Mouse (Mus musculus) midbrain, embryonic 10.5 days (tissue): ENCODE results near the gene 4930556J24Rik. TPM values are rescaled to one million over a fixed set of nuclear protein-coding genes. Genes with fewer than 3 reads are reported as not detected.
"Not testable (repeated sequence)": the region's sequence is repeated elsewhere in the genome, so short reads cannot be mapped to it uniquely, and the experiment has no call there.

ENCODE experiments used
- DNase-seq: peaks from one replicate; pipeline ENCODE4 v3.0.0-alpha.2; 2017; ENCODE audit warnings: low spot score
- H3K27ac ChIP-seq: fragments of 300-500 bp; sonication (generic); replicated peaks from 2 replicates; pipeline ENCODE4 v1.5.1; 2016; ENCODE audit warnings: mild to moderate bottlenecking
- H3K27me3 ChIP-seq: fragments of 300-500 bp; sonication (generic); 2 replicates; pipeline ENCODE4 v1.6.1; 2016; ENCODE audit warnings: low read depth, mild to moderate bottlenecking; ENCODE audit not compliant: poor library complexity, severe bottlenecking
- H3K36me3 ChIP-seq: fragments of 300-500 bp; sonication (generic); 2 replicates; pipeline ENCODE4 v1.6.1; 2016; ENCODE audit warnings: mild to moderate bottlenecking, moderate library complexity
- H3K4me1 ChIP-seq: fragments of 300-500 bp; sonication (generic); 2 replicates; pipeline ENCODE4 v1.6.1; 2016
- H3K4me3 ChIP-seq: fragments of 300-500 bp; sonication (generic); 2 replicates; pipeline ENCODE4 v1.5.1; 2016; ENCODE audit warnings: mild to moderate bottlenecking, moderate library complexity
- H3K9me3 ChIP-seq: fragments of 300-500 bp; sonication (generic); replicated peaks from 2 replicates; pipeline ENCODE4 v1.6.1; 2016; ENCODE audit warnings: mild to moderate bottlenecking
- WGBS: fragments of 180-500 bp; shearing (Covaris S2); methylation state at CpG from one replicate; pipeline ENCODE4 v1.1.7; 2016; 5-methylcytosine and 5-hydroxymethylcytosine counted together
- polyA plus RNA-seq: library from polyadenylated mRNA; unstranded; fragments of >200 nt; fragmentation: Nextera tagmentation; extraction: Ambion mirVana; gene quantifications from 2 replicates; pipeline ENCODE4 v1.2.1, GENCODE M21; 2016

The 4930556J24Rik gene
- polyA plus RNA-seq, 1 experiment from 2014 or later, result 0.33 TPM

- H3K27me3 ChIP-seq, result peaks cover 22% of the 10 kb centered on the region
- peak overlapping the region; percentile 83 for H3K27ac ChIP-seq
- no peaks in the 10 kb centered on the region for H3K9me3 ChIP-seq
- peak overlapping the region; percentile 76 for H3K4me3 ChIP-seq
- no peak for DNase-seq
- 25% methylated on average over 19 of the region's 19 CpGs for WGBS
- H3K36me3 ChIP-seq, result 0 out of 2 replicates have a peak, but pooled peaks cover 3% of the 10 kb centered on the region
- peaks cover 56% of the 10 kb centered on the region for H3K4me1 ChIP-seq
Measured at GRCm38 (mm10) chr11:3912100-3912874, 64.3 kb downstream of the 4930556J24Rik start.

GRCm38 (mm10) chr11:3911440-3911839 is 65.1 kb downstream of the 4930556J24Rik start:
- 92% methylated on average over 6 of the region's 6 CpGs for WGBS

GRCm38 (mm10) chr11:3910513-3911310 is 65.9 kb downstream of the 4930556J24Rik start:
- H3K4me3 ChIP-seq, result no peak overlapping the region
- H3K9me3 ChIP-seq, result no peaks in the 10 kb centered on the region
- WGBS, result 68% methylated on average over 5 of the region's 5 CpGs
- H3K27ac ChIP-seq, result no peak overlapping the region
- peaks cover 22% of the 10 kb centered on the region for H3K27me3 ChIP-seq
- H3K36me3 ChIP-seq, result peaks cover 13% of the 10 kb centered on the region; the same call in 1 of the 2 replicates
- H3K4me1 ChIP-seq, result peaks cover 56% of the 10 kb centered on the region
- DNase-seq, result no peak

More at GRCm38 (mm10) chr11:3911440-3911839, 65.1 kb downstream of the 4930556J24Rik start:
- not testable (repeated sequence) for H3K27ac ChIP-seq, H3K4me3 ChIP-seq, H3K9me3 ChIP-seq, DNase-seq
- Histone ChIP-seq H3K4me1 (peaks cover 56% of the 10 kb centered on the region), H3K36me3 (peaks cover 11% of the 10 kb centered on the region; the same call in 1 of the 2 replicates), H3K27me3 (peaks cover 22% of the 10 kb centered on the region)

- no peaks in the 10 kb centered on the region for H3K9me3 ChIP-seq
- H3K4me3 ChIP-seq, result no peak overlapping the region
- H3K4me1 ChIP-seq, result peaks cover 54% of the 10 kb centered on the region
- no peak overlapping the region for H3K27ac ChIP-seq
- H3K27me3 ChIP-seq, result peaks cover 22% of the 10 kb centered on the region
- WGBS, result 90% methylated on average over 4 of the region's 4 CpGs
- no peak for DNase-seq
- peaks cover 20% of the 10 kb centered on the region; the same call in 1 of the 2 replicates for H3K36me3 ChIP-seq
Measured at GRCm38 (mm10) chr11:3909236-3909635, 67.3 kb downstream of the 4930556J24Rik start.

- no peak for DNase-seq
- Histone ChIP-seq H3K36me3 (peaks cover 20% of the 10 kb centered on the region; the same call in 1 of the 2 replicates), H3K27me3 (no peaks in the 10 kb centered on the region), H3K4me1 (peaks cover 18% of the 10 kb centered on the region), H3K27ac (no peak overlapping the region), H3K4me3 (no peak overlapping the region), H3K9me3 (no peaks in the 10 kb centered on the region)
- WGBS, result 88% methylated on average over 1 of the region's 1 CpGs
Measured at GRCm38 (mm10) chr11:3905446-3905845, 71.1 kb downstream of the 4930556J24Rik start.

GRCm38 (mm10) chr11:3904673-3905072 is 71.9 kb downstream of the 4930556J24Rik start:
- no peaks in the 10 kb centered on the region for H3K9me3 ChIP-seq
- H3K27me3 ChIP-seq, result no peaks in the 10 kb centered on the region
- no peak overlapping the region for H3K4me3 ChIP-seq
- no peak overlapping the region for H3K27ac ChIP-seq
- no peak for DNase-seq
- H3K4me1 ChIP-seq, result 0 out of 2 replicates have a peak, but pooled peaks cover 11% of the 10 kb centered on the region
- H3K36me3 ChIP-seq, result peaks cover 25% of the 10 kb centered on the region; the same call in 1 of the 2 replicates
- WGBS, result 84% methylated on average over 6 of the region's 6 CpGs

GRCm38 (mm10) chr11:3903046-3903445 is 73.5 kb downstream of the 4930556J24Rik start:
- no peak for DNase-seq
- H3K27ac ChIP-seq, result no peak overlapping the region
- H3K4me3 ChIP-seq, result no peak overlapping the region
- H3K27me3 ChIP-seq, result no peaks in the 10 kb centered on the region
- 88% methylated on average over 5 of the region's 5 CpGs for WGBS
- H3K36me3 ChIP-seq, result peaks cover 41% of the 10 kb centered on the region
- H3K4me1 ChIP-seq, result peaks cover 6% of the 10 kb centered on the region; the same call in 1 of the 2 replicates
- H3K9me3 ChIP-seq, result no peaks in the 10 kb centered on the region

- no peak overlapping the region for H3K27ac ChIP-seq
- WGBS, result 79% methylated on average over 3 of the region's 3 CpGs
- no peaks in the 10 kb centered on the region for H3K27me3 ChIP-seq
- peaks cover 3% of the 10 kb centered on the region; the same call in 1 of the 2 replicates for H3K4me1 ChIP-seq
- H3K36me3 ChIP-seq, result peaks cover 45% of the 10 kb centered on the region
- no peak overlapping the region for H3K4me3 ChIP-seq
- no peak for DNase-seq
- H3K9me3 ChIP-seq, result no peaks in the 10 kb centered on the region
Measured at GRCm38 (mm10) chr11:3902516-3902915, 74.1 kb downstream of the 4930556J24Rik start.

GRCm38 (mm10) chr11:3900296-3900695 is 76.3 kb downstream of the 4930556J24Rik start:
- 88% methylated on average over 6 of the region's 6 CpGs for WGBS
- H3K9me3 ChIP-seq, result no peaks in the 10 kb centered on the region
- H3K4me1 ChIP-seq, result peaks cover 13% of the 10 kb centered on the region
- H3K27me3 ChIP-seq, result no peaks in the 10 kb centered on the region
- no peak for DNase-seq
- H3K36me3 ChIP-seq, result peaks cover 43% of the 10 kb centered on the region
- no peak overlapping the region for H3K27ac ChIP-seq
- no peak overlapping the region for H3K4me3 ChIP-seq

GRCm38 (mm10) chr11:3895933-3896332 is 80.6 kb downstream of the 4930556J24Rik start:
- Histone ChIP-seq H3K4me3 (no peak overlapping the region), H3K27ac (no peak overlapping the region), H3K4me1 (peaks cover 24% of the 10 kb centered on the region), H3K27me3 (no peaks in the 10 kb centered on the region), H3K9me3 (no peaks in the 10 kb centered on the region), H3K36me3 (peaks cover 37% of the 10 kb centered on the region)
- WGBS, result 88% methylated on average over 1 of the region's 1 CpGs
- no peak for DNase-seq

GRCm38 (mm10) chr11:3895458-3895857 is 81.1 kb downstream of the 4930556J24Rik start:
- Histone ChIP-seq H3K4me3 (peak overlapping the region; percentile 57), H3K36me3 (peaks cover 37% of the 10 kb centered on the region), H3K27ac (peak overlapping the region; percentile 92), H3K9me3 (no peaks in the 10 kb centered on the region), H3K27me3 (no peaks in the 10 kb centered on the region), H3K4me1 (peaks cover 24% of the 10 kb centered on the region)
- 9% methylated on average over 10 of the region's 10 CpGs for WGBS
- DNase-seq, result no peak

- no peaks in the 10 kb centered on the region for H3K9me3 ChIP-seq
- H3K4me1 ChIP-seq, result peaks cover 24% of the 10 kb centered on the region
- 3% methylated on average over 46 of the region's 46 CpGs for WGBS
- no peaks in the 10 kb centered on the region for H3K27me3 ChIP-seq
- H3K4me3 ChIP-seq, result peak within 1 kb of the TSS; percentile 57
- peak within 1 kb of the TSS; percentile 92 for H3K27ac ChIP-seq
- DNase-seq, result peak; percentile 98
- H3K36me3 ChIP-seq, result peaks cover 32% of the 10 kb centered on the region
Measured at GRCm38 (mm10) chr11:3894406-3895281, 81.9 kb downstream of the 4930556J24Rik start, which contains the start of the genes 4921536K21Rik and Dusp18. Gene 4921536K21Rik, minus strand, starts transcription at chr11:3895098. Gene Dusp18, plus strand, starts transcription at chr11:3895240.
